Mouse (Mus musculus): ENCODE data around the gene Bloc1s5.
"Not testable (repeated sequence)": the region's sequence is repeated elsewhere in the genome, so short reads cannot be mapped to it uniquely, and the experiment has no call there.

Bloc1s5 gene

DNA sequence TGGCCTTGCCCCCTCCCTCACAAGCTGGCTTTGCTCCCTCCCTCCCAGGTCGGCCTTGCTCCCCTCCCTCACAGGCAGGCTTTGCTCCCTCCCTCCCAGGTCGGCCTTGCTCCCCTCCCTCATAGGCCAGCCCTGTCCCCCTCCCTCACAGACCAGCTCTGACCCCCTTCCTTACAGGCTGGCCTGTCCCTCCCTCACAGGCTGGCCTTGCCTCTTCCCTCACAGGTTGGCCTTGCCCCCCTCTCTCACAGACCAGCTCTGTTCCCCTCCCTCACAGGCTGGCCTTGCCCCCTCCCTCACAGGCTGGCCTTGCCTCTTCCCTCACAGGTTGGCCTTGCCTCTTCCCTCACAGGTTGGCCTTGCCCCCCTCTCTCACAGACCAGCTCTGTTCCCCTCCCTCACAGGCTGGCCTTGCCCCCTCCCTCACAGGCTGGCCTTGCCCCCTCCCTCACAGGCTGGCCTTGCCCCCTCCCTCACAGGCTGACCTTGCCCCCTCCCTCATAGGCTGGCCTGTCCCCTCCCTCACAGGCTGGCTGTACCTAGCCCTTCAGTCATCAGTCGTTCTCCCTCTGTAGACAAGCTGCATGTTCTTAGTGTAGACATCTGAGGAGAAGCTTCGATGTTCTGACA, 16.8 kb downstream of the Bloc1s5 start:
- not testable (repeated sequence) for DNase-seq (ENCODE audit: low spot score)

DNA sequence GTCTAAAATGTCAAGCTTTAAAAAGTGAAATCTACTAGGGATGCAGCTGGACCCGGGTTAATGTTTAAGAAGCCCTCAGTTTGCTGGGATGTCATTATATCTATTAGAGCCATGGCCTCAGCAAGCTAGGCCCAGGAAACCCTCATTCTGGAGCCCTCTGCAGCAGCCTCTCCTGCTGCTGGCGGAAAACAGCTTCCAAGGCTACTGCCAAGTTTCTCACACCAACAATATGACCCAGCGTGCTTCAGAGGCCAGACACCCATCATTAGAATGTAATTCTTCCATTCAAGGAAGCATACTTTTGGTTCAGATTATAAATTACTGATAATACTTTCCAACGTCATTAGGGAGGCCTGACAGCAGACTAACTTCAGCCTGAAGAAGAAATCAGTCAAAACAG, 18.0 kb downstream of the Bloc1s5 start:
- no peak for DNase-seq (ENCODE audit: low spot score)

DNA sequence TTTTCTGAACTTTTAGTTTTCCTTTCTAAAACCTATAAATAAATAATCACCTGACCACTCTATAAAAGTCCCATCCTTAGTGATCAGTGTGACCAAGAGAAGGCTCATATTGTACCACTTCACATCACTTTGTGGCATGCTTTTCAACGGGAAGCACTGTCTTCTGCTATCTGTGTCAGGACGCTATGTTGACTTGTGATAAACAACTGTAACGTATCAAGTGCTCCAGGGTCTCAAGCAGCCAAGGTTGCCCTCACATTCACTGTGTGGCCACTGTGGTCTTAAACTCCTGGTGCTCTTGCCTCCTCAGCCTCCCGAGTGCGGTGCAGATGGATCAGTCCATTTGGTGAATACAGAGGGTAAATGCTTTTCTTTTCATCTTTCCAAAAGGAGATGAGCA, 19.3 kb downstream of the Bloc1s5 start:
- no peak for DNase-seq (ENCODE audit: low spot score)

DNA sequence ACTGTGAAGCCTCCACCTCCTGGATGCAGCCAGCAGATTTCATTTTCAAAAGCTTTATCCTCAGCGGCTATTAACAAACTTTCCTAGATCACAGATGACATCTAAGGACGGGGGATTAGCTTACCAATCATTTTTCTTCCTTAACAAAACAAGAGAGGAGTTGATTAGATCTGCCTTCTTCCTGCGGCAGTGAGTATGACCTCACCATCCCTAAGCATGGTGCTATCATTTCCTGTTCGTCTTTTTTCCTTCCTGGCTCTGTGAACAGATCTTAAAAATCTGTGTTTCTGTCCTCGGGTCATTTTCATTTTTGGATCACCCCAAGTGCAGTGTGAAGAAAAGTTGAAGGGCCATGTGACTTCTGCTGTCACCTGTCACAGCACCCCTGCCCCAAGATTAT, 20.6 kb downstream of the Bloc1s5 start:
- DNase-seq (ENCODE audit: low spot score) = no peak

DNA sequence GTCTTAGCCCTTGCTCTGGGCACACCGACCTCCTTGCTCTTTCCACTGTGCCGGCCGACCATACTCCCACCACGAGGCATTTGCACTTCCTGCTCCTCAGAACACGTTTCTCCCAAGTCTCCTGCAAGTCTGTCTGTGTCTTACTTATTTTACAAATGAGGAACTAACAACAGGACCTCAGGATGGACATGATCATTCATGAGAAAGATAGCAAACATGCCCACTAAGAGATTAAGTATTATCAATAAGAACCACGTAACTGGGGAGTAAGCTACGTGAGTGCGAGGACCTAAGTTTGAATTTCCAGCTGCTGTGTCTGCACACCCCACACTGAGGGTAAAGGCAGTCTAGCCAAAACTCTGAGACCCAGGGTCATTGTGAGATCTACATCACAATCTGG, 21.3 kb downstream of the Bloc1s5 start:
- DNase-seq (ENCODE audit: low spot score) = no peak

DNA sequence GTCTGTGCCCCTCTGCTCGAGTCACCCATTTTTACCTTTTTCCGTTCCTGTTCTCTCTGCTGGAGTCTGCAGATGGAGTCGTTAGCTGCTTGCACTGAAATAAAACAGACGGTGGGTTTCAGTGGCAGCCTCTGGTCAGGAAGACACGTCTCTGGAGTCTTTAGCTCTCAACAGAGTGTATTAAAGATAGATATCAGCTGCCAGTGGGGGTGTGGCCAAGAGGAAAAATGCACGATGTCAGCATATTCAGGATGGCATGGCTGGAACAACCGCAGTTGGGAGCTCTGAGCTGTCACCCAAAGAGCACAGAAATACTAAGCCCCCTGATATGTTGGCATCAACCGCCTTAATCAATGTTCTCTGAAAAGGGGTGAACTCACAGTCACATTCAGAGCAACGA, 22.3 kb downstream of the Bloc1s5 start:
- DNase-seq (ENCODE audit: low spot score) = no peak

DNA sequence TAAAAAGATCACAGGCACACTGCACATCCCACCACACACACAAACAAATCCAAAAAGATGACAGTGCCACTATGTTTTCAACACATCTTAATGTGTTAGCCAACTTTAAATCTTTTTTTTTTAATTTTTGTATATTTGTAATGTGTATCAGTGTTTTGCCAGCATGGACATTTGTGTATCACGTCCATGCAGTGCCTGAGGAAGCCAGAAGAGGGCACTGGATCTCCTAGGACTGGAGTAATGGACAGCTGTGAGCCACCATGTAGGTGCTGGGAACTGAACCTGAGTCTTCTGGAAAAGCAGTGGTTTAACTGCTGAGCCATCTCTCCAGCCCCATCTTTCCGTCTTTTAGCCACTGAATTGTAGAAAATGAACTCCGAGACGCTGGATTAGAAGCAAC, 22.7 kb downstream of the Bloc1s5 start:
- no peak for DNase-seq (ENCODE audit: low spot score)

DNA sequence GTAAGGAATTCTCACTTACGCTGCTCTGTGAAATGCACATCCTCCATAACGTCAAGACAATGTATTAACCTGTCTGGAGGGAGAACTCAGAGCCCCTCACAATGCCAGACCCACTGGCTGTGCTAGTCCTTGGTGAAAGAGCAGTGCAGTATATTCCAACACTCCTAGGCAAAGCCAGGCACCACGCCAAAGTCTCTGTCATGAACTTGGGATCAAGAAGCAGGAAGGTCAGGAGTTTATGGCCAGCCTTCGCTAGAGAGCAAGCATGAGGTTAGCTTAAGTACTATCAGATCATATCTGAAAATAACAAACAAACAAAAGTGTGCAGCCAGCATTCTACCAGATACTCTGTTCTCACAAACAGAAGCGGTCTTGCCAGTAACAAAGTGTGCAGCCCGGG, 24.6 kb downstream of the Bloc1s5 start:
- no peak for DNase-seq (ENCODE audit: low spot score)

DNA sequence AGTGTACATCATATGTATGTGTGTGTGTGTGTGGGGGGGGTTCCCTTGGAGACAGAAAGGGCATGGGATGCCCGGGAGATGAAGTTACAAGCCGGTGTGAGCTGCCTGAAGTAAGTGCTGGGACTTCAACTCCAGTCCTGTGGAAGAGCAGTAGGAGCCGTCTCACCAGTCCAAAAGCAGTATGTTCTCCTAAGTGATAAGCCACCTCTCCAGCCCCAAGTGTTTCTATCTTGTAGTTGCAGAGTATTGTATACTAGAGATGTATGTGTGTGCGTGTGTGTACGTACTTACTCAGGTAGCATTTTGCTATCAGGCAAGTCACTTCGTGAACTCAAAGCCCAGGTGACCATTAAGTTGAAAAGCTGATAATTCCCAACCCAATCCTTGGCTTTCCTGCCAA, 27.8 kb downstream of the Bloc1s5 start:
- DNase-seq (ENCODE audit: low spot score) = no peak

DNA sequence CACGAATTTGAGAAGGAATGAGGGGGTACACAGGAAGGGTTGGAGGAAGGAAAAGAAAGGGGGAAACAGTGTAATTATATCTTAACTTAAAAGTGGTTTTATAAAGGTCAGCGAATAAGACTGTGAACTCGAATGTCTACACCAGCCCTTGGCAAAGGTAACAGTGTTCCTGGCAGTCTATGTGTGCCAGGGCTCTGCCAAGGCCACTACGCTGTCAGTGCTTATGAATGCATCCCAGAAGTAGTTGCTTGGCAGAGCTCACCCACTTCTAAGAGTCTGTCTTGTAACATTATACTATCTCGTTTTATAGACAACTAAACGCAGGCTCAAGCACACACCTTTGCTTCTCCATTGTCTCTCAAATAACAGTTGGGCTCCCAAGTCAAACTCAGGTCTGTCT, 29.6 kb downstream of the Bloc1s5 start:
- DNase-seq (ENCODE audit: low spot score) = no peak

DNA sequence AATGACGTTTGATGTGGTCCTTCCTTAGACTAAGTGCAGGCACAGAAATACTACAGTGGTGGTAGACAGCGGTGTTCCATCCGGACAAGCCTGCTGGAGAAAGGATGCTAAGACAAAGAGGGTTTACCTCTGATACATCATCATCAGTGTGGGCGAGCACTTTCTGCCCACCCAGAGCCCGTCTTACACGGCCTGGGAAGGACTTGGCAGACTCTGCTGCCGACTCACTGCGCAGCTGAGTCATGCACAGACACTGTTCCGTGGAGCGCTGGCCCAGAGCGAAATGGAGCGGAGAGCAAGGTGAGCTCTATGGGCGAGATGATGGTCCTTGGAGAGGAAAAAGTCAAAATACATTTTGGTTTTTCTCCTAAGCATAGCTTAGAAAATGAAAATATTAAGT, 31.9 kb downstream of the Bloc1s5 start:
- DNase-seq (ENCODE audit: low spot score) = no peak

DNA sequence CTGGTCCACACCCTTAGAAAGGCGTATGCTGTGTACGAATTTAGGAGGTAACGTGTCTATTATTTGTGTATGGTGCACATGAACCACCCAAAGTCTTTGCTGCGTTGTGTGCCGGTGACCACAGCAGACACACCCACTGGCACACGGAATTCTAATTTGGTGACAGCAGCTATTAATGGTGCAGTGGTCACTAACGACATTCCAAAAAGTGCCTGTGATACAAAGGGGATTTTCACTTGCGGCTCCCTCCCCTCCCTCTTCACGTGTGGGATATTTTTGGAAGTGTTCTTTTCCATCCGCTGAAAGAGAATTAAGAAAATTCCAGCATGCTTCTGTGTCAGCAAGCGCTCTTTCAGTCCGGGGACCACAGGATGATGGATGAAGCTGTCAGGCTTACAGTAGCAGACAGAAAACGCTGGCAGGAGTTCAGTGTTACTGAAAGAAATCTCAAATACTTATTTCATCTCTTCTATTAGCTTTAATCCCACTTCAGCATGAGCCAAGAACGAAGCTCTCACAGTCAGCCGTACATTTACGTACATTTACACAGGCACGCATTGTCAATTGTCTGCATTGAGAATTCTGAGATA, 32.6 kb downstream of the Bloc1s5 start:
- DNase-seq (ENCODE audit: low spot score) = no peak

DNA sequence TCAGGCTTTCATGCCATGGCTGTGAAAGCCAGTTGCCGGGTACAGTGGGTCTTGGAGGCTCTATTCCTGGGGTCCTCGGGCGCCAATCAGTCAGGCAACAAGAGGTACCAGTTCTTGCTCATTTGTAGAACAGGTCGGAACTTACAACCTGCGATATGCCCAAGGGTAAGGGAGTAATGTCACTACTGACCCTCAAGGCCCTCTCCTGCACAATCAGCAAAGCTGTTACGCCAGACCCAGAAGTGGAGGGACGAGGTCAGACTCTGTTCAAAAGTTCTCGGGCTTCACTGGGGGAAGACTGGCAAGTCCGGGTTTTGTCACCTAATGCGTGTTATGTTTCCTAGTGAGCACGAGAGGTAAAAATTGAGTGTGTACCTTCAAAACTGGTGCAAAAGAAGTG, 34.1 kb downstream of the Bloc1s5 start:
- no peak for DNase-seq (ENCODE audit: low spot score)

DNA sequence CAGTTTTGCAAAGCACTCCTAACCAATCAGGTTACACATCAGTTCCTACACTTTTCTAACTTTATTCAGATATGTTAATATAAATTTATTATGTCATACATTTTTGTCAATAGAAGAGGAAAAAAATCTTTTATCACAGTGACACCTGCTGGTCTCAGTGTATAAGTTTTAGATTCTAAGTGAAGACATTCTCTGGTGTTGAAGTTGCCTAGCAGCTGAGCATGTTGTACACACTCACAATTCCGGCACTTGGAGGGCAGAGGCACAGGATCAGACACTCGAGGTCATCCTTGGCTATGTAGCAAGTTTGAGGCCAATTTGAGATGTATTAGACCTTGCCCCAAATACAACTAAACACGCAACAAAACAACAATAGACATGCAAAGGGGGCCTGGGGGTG, 37.8 kb downstream of the Bloc1s5 start:
- DNase-seq (ENCODE audit: low spot score) = peak; percentile 37

DNA sequence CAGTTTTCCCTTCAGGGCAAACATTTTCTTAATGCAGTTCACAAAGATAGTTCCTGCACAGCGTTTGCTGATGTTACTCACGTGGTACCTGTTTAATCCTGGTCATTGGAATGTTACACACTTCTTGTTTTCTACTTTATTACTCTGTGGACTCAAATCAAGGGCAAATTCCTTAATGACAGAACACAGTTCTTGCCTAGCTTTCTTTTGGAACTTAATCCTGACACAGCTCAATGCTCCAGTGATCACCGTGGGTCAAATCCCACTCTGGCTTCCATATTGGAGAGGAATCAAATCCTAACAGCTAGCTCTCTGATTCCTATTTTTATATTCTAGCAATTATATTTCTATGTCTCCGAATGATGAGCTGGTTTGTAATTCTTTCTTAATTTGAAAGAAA, 38.4 kb downstream of the Bloc1s5 start:
- no peak for DNase-seq (ENCODE audit: low spot score)

DNA sequence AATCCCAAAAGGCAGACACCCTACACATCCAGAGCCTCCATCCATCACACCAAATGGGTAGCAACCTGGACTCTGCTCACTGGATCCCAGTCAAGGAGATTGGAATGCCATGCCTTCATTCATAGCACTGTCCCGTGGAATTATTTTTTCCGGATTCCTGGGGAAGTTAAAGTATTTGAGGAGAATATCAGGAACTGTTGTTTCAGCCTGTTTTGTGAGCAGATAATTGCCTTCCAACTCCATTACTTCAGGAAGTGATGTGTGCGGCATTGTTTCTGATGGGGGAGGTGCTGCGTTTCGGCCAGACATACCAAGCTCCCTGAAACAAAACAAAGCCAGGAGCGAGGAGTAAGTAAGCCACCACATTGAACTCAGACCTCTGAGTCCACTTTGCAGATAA, 41.8 kb downstream of the Bloc1s5 start:
- peak; percentile 31 for DNase-seq (ENCODE audit: low spot score)

DNA sequence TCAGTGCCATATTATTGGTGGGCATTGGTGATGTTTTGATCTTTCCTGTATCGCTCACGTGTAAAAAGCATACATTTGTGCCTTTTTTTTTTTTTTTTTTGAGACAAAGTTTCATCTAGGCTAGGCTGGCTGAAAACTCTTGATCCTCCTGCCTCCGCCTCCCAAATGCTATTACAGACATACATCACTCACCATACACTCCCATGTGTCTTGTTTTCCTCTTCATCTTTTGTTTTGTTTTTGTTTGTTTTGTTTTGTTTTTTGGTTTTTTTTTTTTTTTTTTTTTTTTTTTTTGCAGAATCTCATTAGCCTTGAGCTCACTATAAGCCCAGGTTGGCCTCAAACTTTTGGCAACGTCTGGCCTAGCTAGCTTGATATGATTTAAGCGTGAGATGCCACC, 47.6 kb downstream of the Bloc1s5 start:
- DNase-seq (ENCODE audit: low spot score) = no peak

DNA sequence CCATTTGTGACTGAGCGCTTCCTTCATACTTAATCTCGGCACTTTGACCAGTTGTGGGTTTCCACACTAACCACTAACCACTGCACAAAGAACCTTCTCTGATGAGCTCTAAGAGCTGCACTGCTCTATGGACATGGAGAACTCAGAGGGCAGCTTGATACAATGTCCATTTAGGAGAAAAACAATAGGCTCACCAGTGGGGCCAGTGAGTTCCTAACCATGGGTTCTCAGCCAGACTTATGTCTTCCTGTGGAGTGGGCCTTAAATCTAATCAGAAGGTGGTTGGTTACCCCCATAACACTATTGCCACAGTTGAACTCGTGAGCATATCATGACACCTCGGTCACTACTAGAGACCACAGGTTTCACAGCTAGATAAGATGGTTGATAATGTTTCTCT, 48.5 kb downstream of the Bloc1s5 start:
- no peak for DNase-seq (ENCODE audit: low spot score)

DNA sequence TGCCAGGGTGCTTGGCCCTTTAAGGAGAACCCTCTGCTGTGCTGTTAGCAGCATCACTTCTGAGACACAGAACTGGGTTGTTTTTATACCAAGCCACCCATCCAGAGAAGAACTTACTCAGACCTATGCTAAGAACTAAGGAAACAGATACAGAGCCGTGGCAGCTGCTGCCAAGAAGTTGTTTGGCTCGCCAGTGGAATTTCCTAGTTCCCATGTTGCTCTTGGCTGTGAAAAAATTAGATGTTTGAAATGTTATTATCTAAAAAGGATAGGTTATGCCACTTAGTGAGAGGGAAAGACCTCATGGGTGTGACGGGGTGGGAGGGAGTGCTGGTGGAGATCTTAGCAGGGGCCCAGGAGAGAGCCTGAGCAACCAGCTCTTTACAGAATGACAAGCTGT, 52.1 kb downstream of the Bloc1s5 start:
- no peak for DNase-seq (ENCODE audit: low spot score)

DNA sequence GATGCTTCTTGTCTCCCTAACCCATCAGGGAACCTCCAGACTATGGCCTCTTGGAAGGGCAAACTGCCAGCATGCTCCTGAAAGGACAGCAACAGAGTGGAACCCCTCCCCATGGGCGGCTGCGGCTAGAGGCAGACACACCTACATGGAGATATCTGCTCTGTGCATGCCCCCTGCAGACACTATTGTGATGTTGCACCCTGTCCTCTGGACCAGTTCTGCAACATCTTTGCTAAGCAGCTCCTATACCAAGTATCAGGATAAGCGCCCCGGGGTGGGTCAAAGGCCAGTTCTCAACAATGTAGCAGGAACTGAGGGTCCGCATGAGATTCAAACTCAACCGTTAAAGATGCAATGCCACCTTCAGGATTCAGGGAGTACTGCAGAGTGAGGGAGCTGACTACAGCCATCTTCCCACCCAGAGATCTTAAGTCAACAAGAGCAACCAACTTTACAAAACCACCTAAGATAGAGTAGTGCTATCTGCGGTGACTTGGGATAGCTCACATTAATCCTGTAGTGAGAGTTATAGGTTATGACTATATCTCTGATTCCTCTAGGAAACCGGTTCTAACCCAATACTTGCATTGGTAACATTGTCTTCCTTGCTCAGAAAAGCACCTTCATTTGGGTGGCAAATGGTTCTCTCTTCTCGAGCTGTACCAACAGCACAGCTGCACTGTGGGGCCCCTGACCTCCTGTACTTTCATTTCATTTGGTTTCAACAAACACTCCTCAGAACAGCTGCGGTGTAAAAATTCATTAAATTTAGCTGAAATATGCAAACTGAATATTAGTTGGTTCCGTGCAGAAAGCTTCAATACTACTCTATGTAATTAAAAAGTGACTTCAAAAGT, 54.1 kb downstream of the Bloc1s5 start:
- DNase-seq (ENCODE audit: low spot score) = peak; percentile 69

DNA sequence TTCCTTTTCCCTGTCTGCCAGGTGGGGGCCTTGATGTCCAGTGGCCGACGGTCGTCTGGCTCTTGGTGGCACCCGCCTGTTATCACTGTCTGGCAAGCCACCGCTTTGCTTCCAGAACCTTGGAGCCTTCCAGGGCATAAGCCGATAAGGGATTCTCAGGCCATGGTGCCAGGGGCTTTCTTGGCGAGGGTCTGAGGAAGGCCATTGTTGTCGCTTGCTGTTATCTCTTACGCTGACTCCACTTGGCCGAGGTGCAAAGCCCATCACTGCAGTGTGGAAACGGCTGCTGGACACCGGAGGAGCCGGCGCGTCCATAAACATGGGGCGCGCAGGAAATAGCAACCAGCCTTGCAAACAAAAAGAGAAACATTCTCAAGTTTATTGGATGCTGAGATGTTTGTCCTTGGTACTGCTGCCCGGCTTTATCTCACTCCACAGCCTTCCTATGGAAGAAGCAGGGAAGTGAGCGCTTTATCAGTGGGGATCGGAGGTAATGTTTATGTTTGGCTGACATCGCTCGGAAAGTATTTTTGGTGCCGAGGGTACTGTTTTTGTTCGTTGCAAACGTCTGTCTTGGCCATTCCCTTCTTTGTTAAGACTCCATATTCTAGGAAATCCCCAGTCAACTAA, 54.8 kb downstream of the Bloc1s5 start:
- no peak for DNase-seq (ENCODE audit: low spot score)

DNA sequence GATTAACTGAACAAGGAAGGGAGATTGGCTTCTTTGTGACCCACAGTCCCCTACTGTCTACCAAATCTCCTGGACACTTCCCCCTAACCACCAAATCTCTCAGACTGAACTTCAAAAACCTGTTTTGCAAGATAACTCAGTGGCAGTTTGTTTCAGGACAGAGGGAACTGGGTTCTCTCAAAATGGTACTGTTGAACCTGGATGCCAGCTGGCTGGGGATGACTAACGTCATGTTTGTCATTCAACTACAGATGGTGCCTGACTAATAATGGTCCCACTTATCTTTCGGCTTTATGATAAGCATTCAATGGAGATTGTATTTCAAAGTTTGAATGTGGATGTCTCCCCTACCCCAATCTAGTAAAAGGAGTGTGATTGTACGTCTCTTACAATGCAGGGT, 60.2 kb downstream of the Bloc1s5 start:
- DNase-seq (ENCODE audit: low spot score) = no peak

DNA sequence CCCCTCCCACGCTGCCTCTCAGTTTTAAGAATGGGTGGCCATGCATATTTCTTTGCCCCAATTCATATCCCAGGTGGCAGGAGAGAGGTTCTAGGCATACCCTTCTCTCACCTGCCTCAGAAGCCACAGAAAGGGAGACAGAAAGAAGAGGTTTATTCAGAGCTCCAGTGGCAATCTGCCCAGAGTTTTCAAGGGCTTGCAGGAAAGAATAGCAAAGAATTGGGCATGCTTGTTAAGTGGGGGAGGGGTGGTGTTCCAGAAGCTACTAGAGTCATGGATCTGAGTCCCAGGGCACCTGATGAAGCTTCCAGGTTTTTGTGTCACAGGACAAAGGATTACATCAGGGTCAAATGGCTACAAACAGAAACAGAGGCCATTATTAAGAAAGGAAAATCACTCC, 61.6 kb downstream of the Bloc1s5 start:
- no peak for DNase-seq (ENCODE audit: low spot score)
